Mouse (Mus musculus) embryonic fibroblast, embryonic 13.5 days (primary cell): ENCODE data around the gene Fbxo33. TPM values are rescaled to one million over a fixed set of nuclear protein-coding genes. Genes with fewer than 3 reads are reported as not detected.
A peak's percentile ranks its signal among the peaks of the same experiment; 100 is the strongest.
"Not testable (repeated sequence)": the region's sequence is repeated elsewhere in the genome, so short reads cannot be mapped to it uniquely, and the experiment has no call there.

Experiments
- H3K27ac ChIP-seq: 2 replicates; pipeline ENCODE4 v1.5.1; 2012; ENCODE audit warnings: low read length, control low read depth, inconsistent platforms; ENCODE audit not compliant: insufficient read depth
- H3K4me1 ChIP-seq: 2 replicates; pipeline ENCODE4 v1.6.1; 2011; ENCODE audit warnings: low read length; ENCODE audit not compliant: control insufficient read depth, insufficient read depth
- H3K4me3 ChIP-seq: 2 replicates; pipeline ENCODE4 v1.5.1; 2011; ENCODE audit warnings: mild to moderate bottlenecking, control low read depth, low read length; ENCODE audit not compliant: insufficient read depth
- CTCF ChIP-seq: IDR thresholded peaks from 2 replicates; pipeline ENCODE4 v1.5.1; 2011; ENCODE audit warnings: mild to moderate bottlenecking, control low read depth, low read length, moderate library complexity, borderline replicate concordance; ENCODE audit not compliant: insufficient read depth
- POLR2A ChIP-seq: IDR thresholded peaks from 2 replicates; pipeline ENCODE4 v1.6.1; 2011; ENCODE audit warnings: low read depth, mild to moderate bottlenecking, control low read depth, low read length, moderate library complexity
- polyA plus RNA-seq: library from polyadenylated mRNA; stranded (reverse); fragments of >200 nt; gene quantifications from 2 replicates; pipeline ENCODE4 v1.2.4, GENCODE M21; 2011; ENCODE audit warnings: low read depth; ENCODE audit not compliant: missing spikeins, insufficient read length

Gene Fbxo33
- 16.3 and 18.1 TPM in 2 replicates for polyA plus RNA-seq

DNA sequence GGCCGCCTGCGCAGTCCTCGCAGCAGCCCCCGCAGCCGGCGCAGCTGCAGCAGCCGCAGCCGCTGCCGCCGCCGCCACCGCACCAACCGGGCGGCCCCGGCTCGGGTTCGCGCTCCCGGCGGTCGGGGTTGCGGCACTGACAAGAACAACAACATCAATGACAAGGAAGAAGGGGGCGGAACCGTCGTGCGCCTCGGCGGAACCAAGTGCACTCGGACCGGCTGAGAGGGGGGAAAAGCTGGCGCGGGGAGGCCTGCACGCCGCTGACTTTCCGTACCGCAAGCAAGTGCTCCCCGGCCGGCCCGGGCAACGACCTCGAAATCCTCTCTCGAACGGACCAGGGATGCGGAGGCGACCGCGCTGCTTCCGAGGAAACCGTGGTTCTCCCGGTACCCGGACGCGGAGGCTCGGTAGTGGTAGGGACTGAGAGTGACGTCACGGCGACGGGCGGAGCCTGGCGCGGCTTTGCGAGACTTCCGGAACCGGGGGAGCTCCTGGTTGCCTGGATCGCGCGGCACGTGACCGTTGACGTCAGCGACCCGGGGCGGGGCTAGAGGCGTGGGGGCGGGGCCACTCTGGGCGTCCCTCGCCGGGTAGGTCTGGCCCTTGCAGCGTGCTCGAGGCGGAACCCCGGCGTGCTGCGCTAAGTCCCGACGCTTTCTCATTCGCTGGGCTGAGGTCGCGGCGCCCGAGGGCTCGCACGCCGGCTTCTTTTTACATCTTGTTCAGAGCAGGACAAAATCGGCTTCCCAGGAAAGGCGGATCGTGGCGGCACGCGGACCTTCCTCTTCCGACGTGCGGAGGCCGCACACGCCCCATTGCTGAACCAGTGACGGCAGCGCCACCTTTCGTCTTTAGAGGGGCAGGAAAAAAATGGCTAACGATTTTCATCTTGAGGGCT, at the start of gene Fbxo33:
Gene Fbxo33, minus strand, starts transcription at position 401 of the 901 bp plus-strand sequence.
- Histone ChIP-seq H3K4me3 (peak within 1 kb of the TSS; percentile 77), H3K27ac (peak within 1 kb of the TSS; percentile 92), H3K4me1 (peaks cover 4% of the 10 kb centered on the region; the same call in 1 of the 2 replicates)
- peak; percentile 70 for TF ChIP-seq POLR2A
- peak; percentile 67; the same call in 1 of the 2 replicates for TF ChIP-seq CTCF

DNA sequence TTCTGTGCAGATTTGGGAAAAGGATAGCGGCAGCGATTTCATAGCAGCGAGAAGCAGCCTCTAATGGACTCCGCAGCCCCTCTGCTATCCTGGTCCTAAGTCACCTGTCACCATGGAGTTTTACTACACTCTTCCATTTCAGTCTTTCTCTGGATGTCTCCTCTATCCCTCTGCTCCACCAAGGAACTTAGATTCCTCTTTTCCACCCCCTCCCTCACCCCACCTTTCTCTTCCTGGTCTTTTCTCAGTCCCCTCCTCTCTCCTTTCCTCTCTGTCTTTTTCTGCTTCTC, 46.4 kb upstream of the Fbxo33 start:
- TF ChIP-seq POLR2A (no peak), CTCF (no peak)
- H3K4me1 ChIP-seq: no peaks in the 10 kb centered on the region
- no peak overlapping the region for H3K27ac ChIP-seq
- H3K4me3 ChIP-seq: no peak overlapping the region

DNA sequence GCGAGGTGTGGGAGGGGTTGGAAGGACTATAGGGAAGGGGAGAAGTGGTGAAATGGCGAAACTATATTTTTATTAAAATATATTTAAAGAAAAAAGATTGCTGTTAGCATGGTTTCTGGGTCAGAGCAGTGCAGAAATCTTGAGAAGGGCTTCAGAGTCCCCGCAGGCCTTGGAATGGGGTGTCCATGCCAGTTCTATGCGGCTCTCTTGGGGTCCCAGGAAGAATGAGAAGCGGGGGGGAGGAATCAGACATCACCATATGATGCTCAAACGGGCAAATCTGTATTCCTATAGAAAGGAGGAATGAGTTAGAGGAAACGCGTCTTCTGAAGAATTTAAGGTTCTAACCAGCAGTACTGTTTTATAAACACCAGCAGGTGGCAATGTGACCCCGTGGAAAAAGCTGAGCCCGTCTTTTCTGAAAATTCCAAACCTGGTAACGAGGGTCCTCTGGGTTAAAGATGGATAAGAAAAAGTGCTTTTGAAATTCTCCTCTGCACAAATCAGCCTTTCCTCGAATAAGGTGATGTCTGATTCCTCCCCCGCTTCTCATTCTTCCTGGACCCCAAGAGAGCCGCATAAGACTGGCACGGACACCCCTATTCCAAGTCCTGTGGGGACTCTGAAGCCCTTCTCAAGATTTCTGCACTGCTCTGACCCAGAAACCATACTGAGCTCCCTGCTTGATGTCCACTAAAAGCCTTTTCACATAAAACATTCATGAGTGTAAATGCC, 45.8 kb upstream of the Fbxo33 start:
- H3K4me1 ChIP-seq: no peaks in the 10 kb centered on the region
- TF ChIP-seq POLR2A: no peak
- no peak for TF ChIP-seq CTCF
- no peak overlapping the region for H3K27ac ChIP-seq

DNA sequence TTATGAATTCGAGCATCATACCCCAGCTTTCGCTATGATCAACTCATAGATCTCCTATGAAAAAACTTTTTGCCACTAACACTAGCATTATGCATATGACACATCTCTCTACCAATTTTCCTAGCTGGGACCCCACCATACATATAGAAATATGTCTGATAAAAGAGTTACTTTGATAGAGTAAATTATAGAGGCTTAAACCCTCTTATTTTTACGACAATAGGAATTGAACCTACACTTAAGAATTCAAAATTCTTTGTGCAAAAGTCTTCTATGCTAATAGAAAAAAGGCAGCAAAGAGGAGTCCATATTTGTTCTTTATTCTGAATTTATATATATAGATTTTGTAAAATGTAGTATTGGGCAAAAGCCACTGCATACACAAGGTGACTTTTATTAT, 43.3 kb upstream of the Fbxo33 start:
- TF ChIP-seq POLR2A (no peak), CTCF (no peak)
- H3K4me3 ChIP-seq: no peak overlapping the region

More for the DNA sequence above, 45.8 kb upstream of the Fbxo33 start:
- H3K4me3 ChIP-seq: no peak overlapping the region

DNA sequence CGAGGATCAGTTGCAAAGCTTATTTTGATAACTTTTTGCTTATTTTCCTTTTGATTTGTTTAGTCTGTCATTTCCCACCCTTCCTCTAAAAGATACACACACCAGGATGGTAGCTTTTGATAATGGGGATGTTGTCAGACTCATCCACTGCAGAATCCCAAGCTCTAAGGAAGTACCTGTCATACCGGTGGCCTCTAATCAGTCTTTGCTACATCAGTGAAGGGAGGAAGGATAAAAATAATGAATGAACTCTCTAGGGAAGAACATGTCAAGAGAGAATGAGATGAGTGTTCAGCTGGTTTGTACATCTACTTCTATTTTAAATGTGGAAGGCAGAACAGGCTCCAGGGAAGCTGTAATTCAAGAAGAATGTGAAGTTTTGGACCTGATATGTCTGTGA, 41.3 kb upstream of the Fbxo33 start:
- no peak overlapping the region for H3K27ac ChIP-seq
- no peak for TF ChIP-seq CTCF
- TF ChIP-seq POLR2A: no peak
- H3K4me1 ChIP-seq: no peaks in the 10 kb centered on the region
- H3K4me3 ChIP-seq: no peak overlapping the region

More for the DNA sequence above, 43.3 kb upstream of the Fbxo33 start:
- H3K27ac ChIP-seq: no peak overlapping the region
- H3K4me1 ChIP-seq: no peaks in the 10 kb centered on the region

DNA sequence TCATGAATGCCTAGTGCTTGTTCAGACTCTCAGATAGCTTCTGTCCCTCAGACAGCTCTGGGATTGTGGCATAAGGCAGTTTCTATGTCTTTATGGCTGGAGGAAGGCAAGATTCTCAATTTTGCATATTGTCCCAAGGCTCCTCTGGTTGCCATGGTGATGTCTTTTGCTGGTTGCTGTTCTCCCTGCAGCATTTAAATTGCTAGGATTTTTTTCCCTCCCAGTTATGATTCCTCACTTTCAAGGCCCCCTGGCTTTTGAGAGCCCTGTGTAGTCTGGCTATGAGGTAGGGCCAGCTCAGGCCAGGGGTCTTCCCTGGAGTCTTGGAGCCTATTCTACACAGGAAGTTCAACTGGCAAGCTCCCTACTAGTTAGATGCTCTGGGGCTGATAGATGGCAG, 40.8 kb upstream of the Fbxo33 start:
- Histone ChIP-seq H3K27ac (no peak overlapping the region), H3K4me3 (no peak overlapping the region), H3K4me1 (no peaks in the 10 kb centered on the region)
- TF ChIP-seq POLR2A (no peak), CTCF (no peak)

DNA sequence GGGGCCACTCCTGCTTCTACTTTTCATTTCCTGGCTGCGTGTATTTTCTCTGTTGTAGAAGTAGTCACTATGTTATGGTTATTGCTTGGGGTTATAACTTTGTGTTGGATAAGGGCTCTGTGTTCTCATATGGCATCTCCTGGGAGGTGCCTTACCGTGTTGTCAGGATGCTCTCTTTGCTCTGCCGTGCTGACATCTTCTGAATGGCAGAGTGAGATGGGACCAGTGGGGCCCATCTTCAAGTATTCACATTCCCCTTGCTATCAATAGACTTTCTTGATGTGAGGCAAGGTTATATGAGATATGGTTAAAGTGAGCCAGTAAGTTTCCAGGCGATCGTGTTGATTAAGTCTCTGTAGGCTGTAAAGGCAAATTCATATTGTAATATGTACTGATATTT, 39.5 kb upstream of the Fbxo33 start:
- Histone ChIP-seq H3K4me3 (no peak overlapping the region), H3K27ac (no peak overlapping the region), H3K4me1 (no peaks in the 10 kb centered on the region)
- TF ChIP-seq POLR2A (no peak), CTCF (no peak)

DNA sequence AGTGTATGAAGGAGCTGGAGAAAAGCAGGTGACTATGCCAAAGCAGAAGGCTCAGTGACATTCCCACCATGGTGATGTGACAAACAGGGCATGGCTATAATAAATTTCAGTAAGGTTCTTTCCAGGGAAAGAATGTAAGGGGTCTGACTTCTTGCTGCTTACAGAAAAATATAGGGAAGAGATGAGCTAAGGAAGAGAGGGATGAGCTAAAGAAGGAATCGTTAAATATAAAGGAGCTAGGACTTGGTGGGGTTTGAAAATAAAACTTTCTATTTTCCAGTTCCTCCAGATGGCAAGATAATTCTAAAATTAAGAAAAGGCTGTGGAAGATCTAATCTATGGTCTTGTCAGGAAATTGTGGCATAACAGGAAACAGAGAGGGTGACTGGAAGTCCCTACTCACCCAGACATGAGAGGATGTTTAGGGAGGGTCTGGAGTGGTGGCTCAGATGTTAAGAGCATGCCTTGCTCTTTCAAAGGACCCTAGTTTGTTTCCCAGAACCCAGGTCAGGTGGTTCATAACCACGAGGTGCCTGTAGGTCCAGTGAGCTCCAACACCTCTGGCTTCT, 30.8 kb upstream of the Fbxo33 start:
- Histone ChIP-seq H3K4me3 (no peak overlapping the region), H3K27ac (no peak overlapping the region), H3K4me1 (no peaks in the 10 kb centered on the region)
- TF ChIP-seq CTCF (no peak), POLR2A (no peak)

DNA sequence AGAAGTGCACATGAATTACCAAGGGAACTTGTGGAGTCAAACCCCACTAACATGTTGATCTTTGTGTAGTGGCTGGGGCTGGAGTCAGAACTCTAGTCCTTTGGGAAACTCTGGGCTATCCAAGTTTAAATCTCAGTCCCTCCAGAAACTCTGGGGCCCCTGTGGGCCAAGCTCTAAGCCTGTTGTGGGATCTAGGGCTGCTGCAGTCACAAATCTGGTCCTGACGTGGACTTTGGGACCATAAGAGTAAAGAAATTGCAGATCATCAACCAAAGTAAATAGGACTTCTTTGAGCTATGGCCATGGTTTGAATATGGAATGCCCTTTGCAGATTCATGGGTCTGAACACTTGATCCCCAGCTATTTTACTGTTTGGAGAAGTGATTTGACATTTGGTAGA, 29.4 kb upstream of the Fbxo33 start:
- no peak for TF ChIP-seq CTCF
- no peak overlapping the region for H3K27ac ChIP-seq
- H3K4me1 ChIP-seq: no peaks in the 10 kb centered on the region
- no peak overlapping the region for H3K4me3 ChIP-seq

DNA sequence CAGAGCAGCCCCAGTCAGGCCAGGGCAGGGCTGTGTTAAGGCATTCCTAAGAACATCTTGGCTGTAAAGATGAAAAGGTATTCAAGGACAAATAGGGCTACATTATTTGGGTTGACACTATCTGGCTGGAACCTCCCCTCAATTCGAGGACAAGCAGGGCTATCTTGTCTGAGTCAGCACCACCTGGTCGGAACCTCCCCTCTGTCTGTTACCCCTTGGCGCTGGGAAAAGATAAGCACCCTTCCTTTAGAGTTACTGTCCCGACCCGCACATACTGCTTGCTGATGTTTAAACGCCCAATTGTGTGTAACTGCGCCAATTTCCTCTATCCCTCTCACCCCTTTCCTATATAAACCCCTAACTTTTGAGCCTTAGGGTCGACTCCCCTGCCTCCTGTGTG, 21.5 kb upstream of the Fbxo33 start:
- not testable (repeated sequence) for H3K4me1 ChIP-seq, H3K27ac ChIP-seq, H3K4me3 ChIP-seq
